Mouse (Mus musculus): ENCODE measurements at regions not wholly inside any gene's neighbourhood (a gene's known extent, or its start where the extent isn't known, plus 50 kb on each side); places are given as distances from the start of the nearest gene placed in this dataset.
A peak's percentile ranks its signal among the peaks of the same experiment; 100 is the strongest.

GRCm38 (mm10) chr17:73046985-73047384, 60.8 kb upstream of the Lclat1 start:
- 0 out of 2 replicates have a peak, but pooled peaks have one; percentile 58 for ATAC-seq (replicated peaks; ENCODE audit: poor library complexity)

GRCm38 (mm10) chr17:73048164-73048563, 59.6 kb upstream of the Lclat1 start:
- ATAC-seq (replicated peaks; ENCODE audit: poor library complexity), result no peak

- ATAC-seq (replicated peaks; ENCODE audit: poor library complexity), result no peak
Measured at GRCm38 (mm10) chr17:73052956-73053355, 54.8 kb upstream of the Lclat1 start.

- ATAC-seq (replicated peaks; ENCODE audit: poor library complexity), result no peak; the same call in 1 of the 2 replicates
Measured at GRCm38 (mm10) chr17:73053479-73054215, 54.1 kb upstream of the Lclat1 start.

- no peak for ATAC-seq (replicated peaks; ENCODE audit: poor library complexity)
Measured at GRCm38 (mm10) chr17:73054226-73054625, 53.6 kb upstream of the Lclat1 start.

GRCm38 (mm10) chr17:73055197-73055596, 52.6 kb upstream of the Lclat1 start:
- ATAC-seq (replicated peaks; ENCODE audit: poor library complexity), result 0 out of 2 replicates have a peak, but pooled peaks have one; percentile 39

- ATAC-seq (replicated peaks; ENCODE audit: poor library complexity), result no peak
Measured at GRCm38 (mm10) chr17:73055611-73056010, 52.2 kb upstream of the Lclat1 start.

- no peak for ATAC-seq (replicated peaks; ENCODE audit: poor library complexity)
Measured at GRCm38 (mm10) chr17:73056616-73057015, 51.2 kb upstream of the Lclat1 start.
